Mouse (Mus musculus) lung, embryonic 16.5 days (tissue): ENCODE results near the gene Eva1c. TPM values are rescaled to one million over a fixed set of nuclear protein-coding genes. Genes with fewer than 3 reads are reported as not detected.

ENCODE experiments used
- ATAC-seq: fragments of 200-750 bp; cut with Nextera tagmentation; 2 replicates; pipeline ENCODE4 v1.8.0; 2017; ENCODE audit warnings: low read depth, mild to moderate bottlenecking, moderate library complexity
- H3K27ac ChIP-seq: fragments of 300-500 bp; sonication (generic); 2 replicates; pipeline ENCODE4 v1.5.1; 2014; ENCODE audit warnings: mild to moderate bottlenecking, control low read depth, low read length
- H3K27me3 ChIP-seq: fragments of 300-500 bp; sonication (generic); 2 replicates; pipeline ENCODE4 v1.6.1; 2014; ENCODE audit warnings: low read depth, low read length, mixed read lengths; ENCODE audit not compliant: control insufficient read depth, insufficient read depth
- H3K36me3 ChIP-seq: fragments of 300-500 bp; sonication (generic); 2 replicates; pipeline ENCODE4 v1.6.1; 2014; ENCODE audit warnings: low read length; ENCODE audit not compliant: control insufficient read depth, insufficient read depth
- H3K4me1 ChIP-seq: fragments of 300-500 bp; sonication (generic); replicated peaks from 2 replicates; pipeline ENCODE4 v1.6.1; 2014; ENCODE audit warnings: low read length, mixed read lengths; ENCODE audit not compliant: control insufficient read depth, insufficient read depth
- H3K4me2 ChIP-seq: fragments of 300-500 bp; sonication (generic); 2 replicates; pipeline ENCODE4 v1.6.1; 2014; ENCODE audit warnings: low read depth, low read length, control low read depth
- H3K4me3 ChIP-seq: fragments of 300-500 bp; sonication (generic); 2 replicates; pipeline ENCODE4 v1.5.1; 2014; ENCODE audit warnings: mild to moderate bottlenecking, low read length, control low read depth
- H3K9ac ChIP-seq: fragments of 300-500 bp; sonication (generic); 2 replicates; pipeline ENCODE4 v1.6.1; 2014; ENCODE audit warnings: low read length, control low read depth
- H3K9me3 ChIP-seq: fragments of 300-500 bp; sonication (generic); 2 replicates; pipeline ENCODE4 v1.6.1; 2016; ENCODE audit warnings: low read length; ENCODE audit not compliant: control insufficient read depth
- WGBS: fragments of 180-500 bp; shearing (Covaris S2); extraction: QIAGEN DNeasy Blood & Tissue Kit; methylation state at CpG from one replicate; pipeline ENCODE4 v1.1.7; 2014; 5-methylcytosine and 5-hydroxymethylcytosine counted together
- polyA plus RNA-seq: library from polyadenylated mRNA; unstranded; fragments of >200 nt; fragmentation: Nextera tagmentation; extraction: Ambion mirVana; gene quantifications from 2 replicates; pipeline ENCODE4 v1.2.1, GENCODE M21; 2015

Gene Eva1c
- polyA plus RNA-seq, 1 experiment from 2014 or later = 4.6 TPM

DNA sequence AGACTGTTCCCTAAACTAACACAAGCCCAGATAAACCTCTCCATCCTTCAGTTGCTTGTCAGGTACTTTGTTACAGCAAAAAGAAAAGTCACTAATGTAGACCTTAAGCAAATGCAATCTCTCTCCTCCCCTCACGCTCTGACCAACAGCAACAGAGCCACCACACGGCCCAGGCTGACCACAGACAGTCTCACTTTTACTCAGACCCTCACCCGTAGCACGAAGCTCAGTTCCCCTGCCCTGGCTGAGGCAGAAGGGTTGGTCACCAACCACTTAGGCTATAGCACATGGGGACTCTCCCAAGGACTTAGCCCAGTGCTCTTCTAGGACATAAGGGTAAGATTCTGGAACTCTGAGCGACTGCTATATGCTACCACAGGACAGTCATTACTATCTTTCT, 27.7 kb upstream of the Eva1c start:
- no peaks in the 10 kb centered on the region for H3K9me3 ChIP-seq
- H3K9ac ChIP-seq = no peak overlapping the region
- H3K4me2 ChIP-seq = no peak overlapping the region
- no peak for ATAC-seq
- no peak overlapping the region for H3K4me3 ChIP-seq
- H3K4me1 ChIP-seq = no peaks in the 10 kb centered on the region; the same call in 1 of the 2 replicates
- 71% methylated on average over 5 of the region's 5 CpGs for WGBS
- no peaks in the 10 kb centered on the region for H3K27me3 ChIP-seq
- H3K27ac ChIP-seq = no peak overlapping the region
- peaks cover 19% of the 10 kb centered on the region; the same call in 1 of the 2 replicates for H3K36me3 ChIP-seq

DNA sequence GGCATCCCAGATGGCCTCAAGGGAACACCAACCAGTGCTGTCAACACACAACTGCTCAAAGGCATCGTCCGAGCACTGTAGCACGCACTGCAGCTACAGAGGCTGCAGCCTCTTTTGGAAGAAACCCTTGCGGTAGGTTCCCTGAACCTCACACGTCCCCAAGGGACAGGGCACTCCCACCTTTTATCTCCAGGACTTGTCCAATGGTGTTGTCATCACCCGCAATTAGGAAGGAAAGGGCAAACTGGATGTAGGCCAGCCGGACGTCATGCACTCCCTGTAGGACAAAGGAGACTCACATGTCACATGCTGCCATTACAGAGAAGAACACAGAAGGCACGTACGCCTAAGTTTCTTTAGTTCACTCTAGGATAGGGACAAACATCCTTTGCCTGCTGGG, 26.7 kb upstream of the Eva1c start:
- peaks cover 23% of the 10 kb centered on the region; the same call in 1 of the 2 replicates for H3K36me3 ChIP-seq
- ATAC-seq = no peak
- H3K27me3 ChIP-seq = no peaks in the 10 kb centered on the region
- no peak overlapping the region for H3K4me2 ChIP-seq
- no peaks in the 10 kb centered on the region for H3K9me3 ChIP-seq
- H3K4me3 ChIP-seq = no peak overlapping the region
- 81% methylated on average over 10 of the region's 10 CpGs for WGBS
- H3K4me1 ChIP-seq = no peaks in the 10 kb centered on the region; the same call in 1 of the 2 replicates
- no peak overlapping the region for H3K27ac ChIP-seq
- no peak overlapping the region for H3K9ac ChIP-seq

DNA sequence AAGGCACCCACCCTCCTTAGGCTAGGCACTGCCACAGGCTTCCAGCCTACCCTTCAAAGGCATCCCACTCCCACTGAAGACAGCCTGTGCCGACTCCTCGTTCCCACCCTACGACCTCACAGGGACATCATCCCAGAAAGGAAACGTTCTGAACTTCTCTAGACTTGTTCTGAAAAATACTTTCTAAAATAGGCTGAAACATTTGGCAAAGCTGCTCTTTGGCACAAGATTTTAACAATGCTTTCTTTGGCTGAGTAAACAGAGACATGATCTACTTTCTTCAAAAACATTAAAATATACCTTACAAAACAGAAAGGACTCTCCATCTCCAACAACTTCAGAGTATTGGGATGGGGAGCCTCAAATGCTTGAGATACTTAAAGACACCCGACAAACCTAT, 25.3 kb upstream of the Eva1c start:
- H3K27me3 ChIP-seq = no peaks in the 10 kb centered on the region
- no peak overlapping the region for H3K4me2 ChIP-seq
- H3K4me3 ChIP-seq = no peak overlapping the region
- no peak overlapping the region for H3K9ac ChIP-seq
- no peaks in the 10 kb centered on the region for H3K9me3 ChIP-seq
- peaks cover 19% of the 10 kb centered on the region; the same call in 1 of the 2 replicates for H3K36me3 ChIP-seq
- WGBS = 82% methylated on average over 5 of the region's 5 CpGs
- no peak for ATAC-seq
- H3K27ac ChIP-seq = no peak overlapping the region
- H3K4me1 ChIP-seq = no peaks in the 10 kb centered on the region; the same call in 1 of the 2 replicates

DNA sequence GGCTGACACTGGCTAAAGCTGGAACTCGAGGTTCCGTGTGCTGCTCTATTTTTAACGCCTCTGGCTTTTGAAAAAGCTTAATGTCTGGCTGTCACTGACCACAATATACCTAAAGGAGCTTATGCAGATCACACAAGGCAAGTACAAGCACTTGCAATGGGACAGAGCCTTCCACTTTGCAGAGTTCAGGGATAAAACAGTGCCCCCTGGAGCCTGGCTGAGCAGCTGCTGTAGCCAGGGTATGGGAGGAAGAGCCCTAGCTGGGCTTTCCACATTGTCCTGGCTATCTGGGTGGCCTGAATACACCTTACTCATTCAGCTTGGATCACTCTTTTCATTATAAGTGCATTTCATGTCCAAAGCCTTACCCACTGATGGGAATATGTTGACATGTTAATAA, 24.6 kb upstream of the Eva1c start:
- Histone ChIP-seq H3K9ac (no peak overlapping the region), H3K36me3 (peaks cover 15% of the 10 kb centered on the region; the same call in 1 of the 2 replicates), H3K4me1 (no peaks in the 10 kb centered on the region; the same call in 1 of the 2 replicates), H3K4me2 (no peak overlapping the region), H3K4me3 (no peak overlapping the region), H3K27ac (no peak overlapping the region), H3K9me3 (no peaks in the 10 kb centered on the region), H3K27me3 (no peaks in the 10 kb centered on the region)
- ATAC-seq = no peak
- 87% methylated on average over 3 of the region's 3 CpGs for WGBS

DNA sequence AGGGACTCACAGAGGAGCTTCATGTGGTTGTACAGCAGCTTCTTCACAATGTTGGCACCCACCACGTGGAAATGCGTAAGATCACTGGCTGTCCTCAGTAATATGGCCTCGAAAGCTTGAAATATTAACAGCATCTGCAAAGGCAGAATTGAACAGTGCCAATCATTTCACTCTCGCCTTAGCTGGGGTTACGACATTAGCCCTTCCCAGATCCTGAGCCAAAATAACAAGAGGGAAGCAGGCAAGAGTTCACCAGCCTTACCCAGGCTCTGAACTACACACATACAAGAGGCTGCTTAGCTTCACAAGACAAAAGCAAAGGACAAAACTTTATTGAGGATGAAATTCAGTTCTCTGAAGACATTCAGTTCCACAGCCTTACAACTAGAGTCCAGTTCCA, 22.1 kb upstream of the Eva1c start:
- Histone ChIP-seq H3K4me2 (no peak overlapping the region), H3K9ac (no peak overlapping the region), H3K4me3 (no peak overlapping the region), H3K9me3 (no peaks in the 10 kb centered on the region), H3K36me3 (peaks cover 11% of the 10 kb centered on the region; the same call in 1 of the 2 replicates), H3K27me3 (no peaks in the 10 kb centered on the region), H3K4me1 (0 out of 2 replicates have a peak, but pooled peaks cover 2% of the 10 kb centered on the region), H3K27ac (no peak overlapping the region)
- ATAC-seq = no peak
- WGBS = 92% methylated on average over 5 of the region's 5 CpGs

DNA sequence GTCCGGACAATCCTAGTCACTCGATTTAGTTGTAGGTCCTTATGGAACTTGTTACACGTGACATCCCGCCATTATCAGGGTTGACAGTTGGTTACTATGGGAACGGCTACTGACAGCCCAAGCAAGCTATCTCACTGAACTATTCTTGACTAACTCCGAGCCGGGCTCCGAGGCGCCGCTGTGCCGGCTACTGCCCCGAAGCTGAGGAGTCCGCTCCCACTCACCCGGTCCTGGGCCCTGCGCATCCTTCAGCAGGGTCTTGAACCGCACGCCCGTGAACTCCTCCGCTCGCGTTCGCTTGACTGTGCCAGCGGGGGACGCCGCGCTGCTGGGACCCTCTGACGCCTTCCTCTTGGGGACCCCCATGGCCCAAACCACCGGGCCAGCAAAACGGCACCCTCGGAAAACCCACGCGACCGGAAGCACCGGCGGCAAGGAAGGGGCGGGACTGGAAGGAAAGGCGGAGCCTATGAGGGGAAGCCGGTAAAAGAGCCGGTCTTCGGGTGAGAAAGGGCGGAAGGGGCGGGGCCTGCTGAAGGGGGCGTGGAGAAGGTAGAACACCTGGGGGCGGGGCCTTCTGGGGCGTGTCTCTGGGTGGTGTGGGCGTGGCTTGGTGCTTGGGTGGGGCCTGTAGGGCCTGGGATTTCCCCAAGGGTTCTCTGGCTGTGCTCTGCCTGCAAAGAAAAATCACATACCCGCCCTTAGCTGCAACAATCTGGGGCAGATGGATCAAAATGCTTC, 16.4 kb upstream of the Eva1c start, which contains the start of gene Urb1:
Urb1 (minus strand) TSS at position 439 of the 741 bp plus-strand sequence.
- WGBS = under 1% methylated on average over 47 of the region's 47 CpGs
- Histone ChIP-seq H3K27ac (peak within 1 kb of the TSS; percentile 69), H3K36me3 (no peaks in the 10 kb centered on the region; the same call in 1 of the 2 replicates), H3K4me1 (peaks cover 7% of the 10 kb centered on the region), H3K4me2 (peak within 1 kb of the TSS; percentile 68), H3K4me3 (peak within 1 kb of the TSS; percentile 73), H3K27me3 (no peaks in the 10 kb centered on the region), H3K9ac (peak within 1 kb of the TSS; percentile 63), H3K9me3 (no peaks in the 10 kb centered on the region)
- peak; percentile 97 for ATAC-seq

DNA sequence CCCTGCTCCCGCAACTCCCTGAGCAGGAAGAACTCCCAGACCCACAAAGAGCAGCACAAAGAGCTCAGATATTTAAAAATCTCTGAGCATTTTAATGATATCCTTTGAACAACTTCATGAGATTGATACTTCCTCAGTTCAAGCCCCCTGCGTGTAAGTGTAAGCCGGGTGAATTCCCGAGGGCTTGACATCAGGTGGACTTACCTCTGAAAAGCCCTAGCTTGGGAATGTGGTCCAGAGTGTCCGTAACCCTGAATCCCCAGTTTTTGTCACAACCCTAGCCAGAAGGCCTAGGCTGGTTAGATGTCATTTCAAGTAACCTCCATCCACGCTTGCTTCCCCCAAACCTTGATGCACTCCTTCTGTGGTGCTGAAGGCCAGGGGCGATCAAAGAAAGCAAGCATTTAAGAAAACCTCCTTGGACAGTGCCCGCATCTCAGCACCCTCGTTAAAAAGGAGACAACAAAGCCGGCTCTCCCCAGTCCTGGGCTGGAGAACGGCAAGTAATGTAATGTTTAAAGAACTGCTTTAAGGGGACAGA, 15.7 kb upstream of the Eva1c start:
- 38% methylated on average over 11 of the region's 11 CpGs for WGBS
- Histone ChIP-seq H3K9me3 (no peaks in the 10 kb centered on the region), H3K4me1 (peaks cover 7% of the 10 kb centered on the region), H3K27me3 (no peaks in the 10 kb centered on the region), H3K9ac (peak overlapping the region; percentile 63), H3K4me2 (peak overlapping the region; percentile 68), H3K27ac (peak overlapping the region; percentile 69), H3K36me3 (no peaks in the 10 kb centered on the region), H3K4me3 (peak overlapping the region; percentile 73)
- peak; percentile 4 for ATAC-seq

DNA sequence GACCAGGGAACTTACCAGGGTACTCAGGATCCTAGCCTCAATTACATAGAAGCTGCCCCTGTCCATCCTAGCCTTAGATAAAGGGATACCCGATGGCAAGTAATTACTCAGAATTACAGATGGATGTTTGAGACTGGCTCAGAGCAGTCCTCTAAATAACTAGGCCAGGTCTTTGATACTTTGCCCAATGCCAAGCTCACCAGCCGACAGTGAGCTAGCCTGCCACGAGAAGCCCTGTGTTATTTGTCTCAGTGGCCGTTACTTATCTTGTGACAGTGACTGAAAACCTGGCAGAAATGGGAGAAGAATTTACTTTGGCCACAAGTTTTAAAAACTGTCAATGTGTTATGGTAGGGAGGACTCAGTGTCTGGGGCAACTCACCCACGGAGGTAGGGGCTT, 14.4 kb upstream of the Eva1c start:
- no peak overlapping the region for H3K4me2 ChIP-seq
- H3K36me3 ChIP-seq = no peaks in the 10 kb centered on the region
- no peaks in the 10 kb centered on the region for H3K27me3 ChIP-seq
- H3K27ac ChIP-seq = no peak overlapping the region
- H3K9me3 ChIP-seq = no peaks in the 10 kb centered on the region
- 68% methylated on average over 5 of the region's 5 CpGs for WGBS
- no peak for ATAC-seq
- no peak overlapping the region for H3K4me3 ChIP-seq
- peaks cover 7% of the 10 kb centered on the region for H3K4me1 ChIP-seq
- no peak overlapping the region for H3K9ac ChIP-seq

DNA sequence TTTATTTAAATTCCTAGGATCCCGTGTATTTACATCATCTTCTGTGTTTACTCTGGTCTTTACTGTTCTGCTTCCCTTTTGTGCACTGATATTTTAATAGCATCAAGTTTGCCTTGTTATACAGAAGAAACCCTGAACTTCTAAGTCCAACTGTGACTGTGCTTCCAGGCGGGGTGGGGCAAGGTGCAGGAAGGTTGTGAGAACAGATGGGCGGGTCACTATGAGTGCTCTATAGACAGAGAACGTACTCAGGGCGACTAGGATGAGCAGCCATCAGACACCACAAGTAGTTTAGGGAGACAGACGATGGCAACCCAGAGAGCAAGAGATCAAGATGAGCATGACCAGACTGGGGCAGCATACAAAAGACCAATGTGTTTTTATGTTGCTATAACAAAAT, 6.2 kb upstream of the Eva1c start:
- Histone ChIP-seq H3K4me3 (no peak overlapping the region), H3K27ac (no peak overlapping the region), H3K4me1 (no peaks in the 10 kb centered on the region), H3K9ac (no peak overlapping the region), H3K9me3 (no peaks in the 10 kb centered on the region), H3K36me3 (no peaks in the 10 kb centered on the region), H3K27me3 (no peaks in the 10 kb centered on the region), H3K4me2 (no peak overlapping the region)
- ATAC-seq = no peak
- 65% methylated on average over 6 of the region's 6 CpGs for WGBS
